Mouse (Mus musculus): Measurements from ENCODE around the gene Spag16.

The Spag16 gene

GRCm38 (mm10) chr1:70479864-70480263, 653.1 kb downstream of the Spag16 start:
- no peak for DNase-seq (ENCODE audit: low spot score)

- no peak for DNase-seq (ENCODE audit: low spot score)
Observed at GRCm38 (mm10) chr1:70518918-70519317, 692.1 kb downstream of the Spag16 start.

- no peak for DNase-seq (ENCODE audit: low spot score)
Observed at GRCm38 (mm10) chr1:70527134-70527533, 700.4 kb downstream of the Spag16 start.

- DNase-seq (ENCODE audit: low spot score): no peak
Observed at GRCm38 (mm10) chr1:70529771-70530170, 703.0 kb downstream of the Spag16 start.

GRCm38 (mm10) chr1:70551839-70552238, 725.1 kb downstream of the Spag16 start:
- no peak for DNase-seq (ENCODE audit: low spot score)

- DNase-seq (ENCODE audit: low spot score): no peak
Observed at GRCm38 (mm10) chr1:70621805-70622204, 795.0 kb downstream of the Spag16 start.

GRCm38 (mm10) chr1:70624803-70625460, 798.2 kb downstream of the Spag16 start:
- DNase-seq (ENCODE audit: low spot score): no peak

GRCm38 (mm10) chr1:70652719-70653118, 825.9 kb downstream of the Spag16 start:
- DNase-seq (ENCODE audit: low spot score): no peak

GRCm38 (mm10) chr1:70692529-70692928, 865.8 kb downstream of the Spag16 start:
- DNase-seq (ENCODE audit: low spot score): no peak

GRCm38 (mm10) chr1:70700270-70700669, 873.5 kb downstream of the Spag16 start:
- no peak for DNase-seq (ENCODE audit: low spot score)

- DNase-seq (ENCODE audit: low spot score): no peak
Observed at GRCm38 (mm10) chr1:70703934-70704333, 877.2 kb downstream of the Spag16 start.

- no peak for DNase-seq (ENCODE audit: low spot score)
Observed at GRCm38 (mm10) chr1:70705821-70706220, 879.1 kb downstream of the Spag16 start.

GRCm38 (mm10) chr1:70725045-70725444, 898.3 kb downstream of the Spag16 start:
- no peak for DNase-seq (ENCODE audit: low spot score)

GRCm38 (mm10) chr1:70725655-70726066, 898.9 kb downstream of the Spag16 start, which contains the start of gene Vwc2l:
Gene Vwc2l, plus strand, starts transcription at chr1:70725715.
- DNase-seq (ENCODE audit: low spot score): peak; percentile 1

Measured in lung, postnatal 25 days (tissue).